Mouse (Mus musculus): Measurements from ENCODE around the gene Dock2.
A peak's percentile ranks its signal among the peaks of the same experiment; 100 is the strongest.
"Not testable (repeated sequence)": the region's sequence is repeated elsewhere in the genome, so short reads cannot be mapped to it uniquely, and the experiment has no call there.

Gene Dock2

DNA sequence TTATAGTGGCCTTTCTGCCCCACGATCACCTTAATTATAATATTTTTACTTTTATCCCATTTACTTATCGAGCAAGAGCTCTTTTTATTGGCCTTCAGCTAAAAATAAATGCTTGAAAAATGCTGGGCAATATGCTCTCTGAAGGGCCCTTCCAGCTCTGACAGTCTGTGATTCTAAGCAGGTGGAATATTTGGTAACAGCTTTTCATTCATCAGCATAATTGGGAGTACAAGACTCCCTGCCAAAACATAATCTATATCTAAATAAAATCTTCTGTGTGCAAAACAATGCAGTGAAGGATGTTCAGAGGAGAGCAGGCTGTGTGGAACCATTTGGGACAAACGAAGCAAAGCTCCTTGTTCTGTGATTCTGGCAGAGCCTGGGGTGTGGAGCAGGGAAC is 492.4 kb downstream of the Dock2 start:
- DNase-seq (ENCODE audit: low spot score in 2 of 2) = no peak

DNA sequence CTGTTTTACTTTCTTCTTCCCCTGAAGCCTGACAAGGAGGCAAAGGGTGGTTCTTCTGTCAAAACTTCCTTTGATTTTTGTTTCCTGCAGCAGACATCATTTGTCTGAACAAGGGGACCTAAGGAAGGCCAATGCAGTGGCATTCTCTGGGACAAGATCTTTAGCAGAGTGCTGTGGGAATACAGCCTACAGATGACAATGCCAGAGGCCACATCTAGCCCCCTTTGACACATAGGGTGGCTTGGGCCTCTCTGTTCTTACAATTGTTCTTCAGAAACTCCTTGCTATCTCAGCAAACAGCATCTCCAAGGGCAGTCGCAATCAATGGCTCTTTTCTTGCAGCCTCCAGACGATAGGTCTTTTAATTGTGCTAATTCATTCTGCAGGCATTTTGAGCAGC is 493.0 kb downstream of the Dock2 start:
- DNase-seq (ENCODE audit: low spot score in 2 of 2) = no peak

DNA sequence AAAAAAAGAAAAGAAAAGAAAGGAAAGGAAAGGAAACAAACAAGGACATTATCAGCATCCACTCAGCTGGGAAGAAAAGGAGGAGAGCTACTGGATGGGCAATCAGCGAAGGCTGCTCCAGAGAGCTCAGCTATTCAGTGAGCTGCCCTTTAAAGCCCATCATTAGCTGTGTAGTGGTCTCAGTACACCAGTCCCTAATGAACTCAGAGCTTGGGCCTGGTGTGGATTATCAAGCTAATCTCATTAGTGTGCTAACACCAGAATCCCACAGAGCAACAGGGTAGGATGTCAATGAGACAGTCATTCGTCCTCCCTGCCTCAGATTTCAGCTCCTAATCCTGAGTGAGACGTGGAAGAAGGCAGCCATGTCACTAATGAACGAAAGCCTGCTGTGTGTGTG is 493.4 kb downstream of the Dock2 start:
- no peak for DNase-seq (ENCODE audit: low spot score in 2 of 2)

DNA sequence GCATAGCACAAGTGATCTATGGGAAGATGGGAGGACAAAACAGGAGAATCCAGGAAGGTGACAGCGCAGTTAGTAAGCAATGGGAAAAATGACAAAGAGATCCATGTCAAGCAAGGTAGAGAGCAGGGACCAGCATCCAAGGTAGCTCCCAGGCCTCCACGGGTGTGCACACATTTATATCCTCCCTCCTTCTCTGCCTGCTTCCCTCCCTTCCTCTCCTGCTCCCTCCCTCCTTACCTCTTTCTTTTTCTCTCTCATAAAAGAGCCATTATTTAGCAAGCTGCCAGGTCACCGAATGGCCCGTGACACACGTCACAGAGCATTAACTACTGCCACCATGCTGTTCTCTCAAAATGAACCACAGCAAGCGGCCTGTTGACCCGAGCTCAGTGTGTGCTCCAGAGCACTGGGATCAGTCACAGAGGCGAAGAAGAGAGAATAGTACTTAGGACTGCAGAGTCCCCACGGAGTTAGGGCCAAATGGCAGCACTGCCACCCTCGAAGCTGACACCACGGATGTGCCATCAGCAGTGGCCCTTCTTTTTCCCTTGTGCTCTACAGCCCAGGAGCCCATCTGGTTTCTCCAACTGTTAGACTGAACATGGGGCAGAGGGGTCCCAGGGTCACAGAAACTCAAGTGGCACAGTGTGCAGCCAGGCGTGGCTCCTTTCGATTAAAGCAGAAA is 499.4 kb downstream of the Dock2 start:
- DNase-seq (ENCODE audit: low spot score in 2 of 2) = no peak

DNA sequence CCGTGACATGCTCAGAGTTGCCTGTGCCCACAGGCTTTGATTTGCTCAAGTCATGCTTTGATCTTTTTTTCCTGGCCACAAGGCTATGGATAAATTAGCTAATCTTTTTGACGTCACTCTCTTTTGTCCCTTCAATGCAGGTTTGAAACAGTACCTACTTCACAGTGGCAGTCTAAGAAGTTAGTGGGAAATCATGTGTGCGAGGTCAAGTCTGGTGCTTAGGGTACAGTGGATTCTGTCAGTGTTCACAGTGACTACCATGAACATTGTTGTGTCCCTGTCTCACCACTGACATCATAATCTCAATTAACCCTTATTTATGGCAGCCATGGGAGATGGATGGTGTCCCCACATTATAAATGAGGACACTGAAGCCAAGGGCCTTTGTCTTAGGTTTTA is 506.6 kb downstream of the Dock2 start:
- DNase-seq (ENCODE audit: low spot score in 2 of 2) = no peak

DNA sequence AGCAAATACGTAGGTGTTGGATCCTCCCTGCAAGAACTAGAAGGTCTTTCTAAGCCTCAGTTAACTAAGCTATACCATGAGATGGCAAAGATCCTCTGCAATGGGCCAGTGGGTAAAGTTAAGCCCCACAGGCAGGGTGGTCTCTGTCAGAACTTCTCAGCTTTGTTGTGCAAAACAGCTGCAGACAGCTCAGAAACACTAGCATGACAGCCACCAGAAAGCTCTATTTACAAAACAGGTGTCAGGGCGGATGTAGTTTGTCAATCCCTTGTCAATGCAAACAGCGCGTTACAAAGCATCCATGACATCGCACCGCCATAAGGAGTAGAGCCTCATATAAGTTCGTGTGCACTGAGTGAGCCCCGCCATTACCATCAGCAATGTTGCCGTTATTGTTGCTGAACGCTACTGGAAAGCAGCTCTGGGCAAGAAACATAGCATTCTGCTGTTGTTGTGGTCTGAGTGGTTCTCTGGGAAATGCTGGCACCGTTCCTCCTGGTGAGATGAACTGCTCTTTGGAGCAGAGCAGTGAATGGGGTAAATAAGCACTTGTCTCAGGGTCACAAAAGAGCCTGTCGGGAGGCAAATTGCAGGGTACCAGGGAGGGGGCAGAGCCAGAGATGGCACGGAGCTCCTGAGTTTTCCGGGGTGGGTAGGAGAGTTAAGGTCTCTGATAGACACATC is 507.2 kb downstream of the Dock2 start:
- no peak for DNase-seq (ENCODE audit: low spot score in 2 of 2)

DNA sequence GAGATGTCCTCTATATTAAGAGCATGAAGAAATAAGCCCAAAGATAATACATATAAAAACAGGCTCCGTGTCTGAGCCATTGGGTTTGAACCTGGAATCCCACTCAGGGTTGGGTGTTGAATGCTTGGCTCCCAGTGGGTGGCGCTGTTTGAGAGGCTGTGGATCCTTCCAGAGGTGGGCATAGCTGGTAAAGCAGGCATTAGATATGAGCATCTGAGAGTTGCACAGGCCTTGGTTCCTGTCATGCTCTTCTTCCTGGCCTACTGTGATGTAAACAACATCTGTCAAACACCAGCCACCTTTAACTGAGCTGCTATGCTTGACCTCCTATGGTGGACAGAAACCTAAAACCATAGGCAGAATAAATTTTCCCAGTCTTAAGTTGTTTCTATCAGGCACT is 507.8 kb downstream of the Dock2 start:
- DNase-seq (ENCODE audit: low spot score in 2 of 2) = no peak

DNA sequence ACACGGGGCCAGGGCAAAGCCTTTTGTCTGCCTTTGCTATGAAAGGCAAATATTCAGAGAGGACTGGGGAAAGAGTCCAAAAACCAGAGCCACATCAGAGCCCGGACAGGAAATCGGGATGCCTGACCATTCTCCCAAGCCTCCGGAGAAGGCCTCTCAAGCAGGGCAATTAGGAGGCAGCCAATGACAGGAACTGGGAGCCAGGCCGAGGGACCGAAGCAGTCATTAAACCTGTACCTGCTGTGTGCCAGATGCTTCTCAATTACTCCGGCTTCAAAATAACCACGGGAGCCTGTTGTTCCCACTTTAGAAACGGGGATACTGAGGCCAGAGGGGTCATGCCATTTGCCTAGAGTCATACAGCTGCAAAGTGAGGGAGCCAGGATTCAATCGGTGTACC is 511.7 kb downstream of the Dock2 start:
- DNase-seq (ENCODE audit: low spot score in 2 of 2) = no peak

DNA sequence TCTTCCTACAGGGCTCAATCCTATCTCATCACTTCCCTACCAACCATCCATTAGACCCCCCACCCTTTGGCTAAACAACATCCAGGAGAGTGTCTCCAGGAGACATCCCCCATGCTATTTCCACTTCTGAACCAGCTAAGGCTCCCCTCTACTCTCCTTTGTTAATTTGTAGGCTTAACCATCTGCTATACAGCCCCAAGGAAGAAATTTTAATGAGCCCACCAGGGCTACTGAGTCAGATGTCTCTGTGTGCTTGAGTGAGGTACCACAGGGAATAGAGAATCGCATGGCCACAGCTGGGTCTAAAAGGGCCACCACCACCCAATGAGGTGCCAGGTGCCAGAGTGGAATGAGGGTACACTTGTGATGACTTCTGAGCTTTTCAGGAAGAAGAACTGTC is 519.6 kb downstream of the Dock2 start:
- DNase-seq (ENCODE audit: low spot score in 2 of 2) = no peak

DNA sequence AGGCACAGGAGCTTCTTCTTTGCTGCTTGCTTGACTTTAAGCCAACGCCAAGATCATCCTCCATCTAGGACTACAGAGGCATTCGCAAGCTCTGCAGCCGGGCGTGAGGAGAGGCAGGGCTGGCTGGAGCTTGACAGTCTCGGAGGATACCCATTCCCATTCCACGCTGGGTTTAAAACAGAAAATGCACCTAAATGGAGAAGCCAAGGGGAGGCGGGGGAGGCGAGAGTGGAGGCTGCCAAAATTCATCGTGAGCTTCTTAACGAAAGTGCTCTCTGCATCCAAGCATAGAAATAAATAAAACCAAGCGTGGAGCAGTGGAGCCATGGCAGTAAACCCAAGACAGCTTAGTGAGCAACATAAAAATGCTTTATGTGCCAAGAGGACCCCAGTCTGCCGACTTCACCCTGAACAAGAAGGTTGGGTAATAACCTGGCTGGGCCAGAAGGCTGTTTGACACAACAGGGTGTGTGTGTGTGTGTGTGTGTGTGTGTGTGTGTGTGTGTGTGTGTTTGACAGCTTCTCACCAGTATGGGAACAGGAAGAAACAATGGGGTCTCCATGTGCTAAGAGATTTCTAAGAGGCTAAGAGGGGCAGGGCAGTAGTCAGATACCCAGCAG is 524.7 kb downstream of the Dock2 start:
- no peak for DNase-seq (ENCODE audit: low spot score in 2 of 2)

DNA sequence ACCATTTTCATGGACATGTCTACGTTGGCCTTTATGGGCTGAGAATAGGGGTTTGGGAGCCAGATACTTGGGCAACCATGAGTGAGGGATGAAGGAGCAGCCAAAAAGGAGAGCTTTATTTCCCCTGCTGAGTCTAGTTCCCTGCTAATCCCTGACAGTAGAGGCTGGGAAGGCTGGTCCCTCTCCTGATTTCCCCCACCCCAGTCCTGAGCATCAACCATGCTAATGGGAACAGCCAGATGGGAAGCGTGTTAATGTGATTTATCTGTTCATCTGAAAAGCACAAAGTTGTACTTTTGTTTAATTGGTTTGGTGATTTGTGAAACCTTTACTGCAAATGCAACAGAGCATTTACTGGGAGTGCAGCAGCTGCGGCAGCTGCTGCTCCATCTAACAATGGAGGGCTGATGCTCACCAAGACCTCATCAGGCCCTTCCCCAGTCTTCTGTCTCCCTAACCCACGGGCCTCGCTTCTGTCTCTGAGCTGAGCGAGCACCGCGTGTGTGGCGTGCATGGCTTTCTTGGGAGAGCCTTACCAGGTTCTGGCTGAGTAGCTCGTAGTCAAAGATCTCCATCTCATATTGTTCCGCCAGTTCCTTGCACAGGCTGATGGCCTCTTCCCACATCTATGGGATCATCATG is 526.0 kb downstream of the Dock2 start:
- DNase-seq (ENCODE audit: low spot score in 2 of 2) = no peak

DNA sequence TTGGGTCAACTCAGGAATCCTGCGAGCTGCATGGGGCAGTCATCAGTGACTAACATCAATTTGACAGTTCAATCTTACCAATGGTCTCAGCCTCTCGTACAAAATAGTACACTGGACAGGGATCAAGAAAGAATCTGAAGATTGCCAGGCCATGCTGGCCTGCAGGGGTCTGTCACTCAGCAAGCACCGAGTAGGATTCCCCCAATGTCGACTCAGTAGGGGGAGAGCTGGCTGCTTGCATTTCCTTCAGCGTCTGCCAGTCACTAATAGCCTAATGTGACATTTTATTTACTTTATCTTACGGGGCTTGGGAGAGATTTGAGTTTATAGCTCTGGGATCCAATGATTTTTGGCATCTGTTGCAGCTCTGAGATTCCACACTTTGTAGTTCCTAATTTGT is 540.7 kb downstream of the Dock2 start:
- no peak for DNase-seq (ENCODE audit: low spot score in 2 of 2)

DNA sequence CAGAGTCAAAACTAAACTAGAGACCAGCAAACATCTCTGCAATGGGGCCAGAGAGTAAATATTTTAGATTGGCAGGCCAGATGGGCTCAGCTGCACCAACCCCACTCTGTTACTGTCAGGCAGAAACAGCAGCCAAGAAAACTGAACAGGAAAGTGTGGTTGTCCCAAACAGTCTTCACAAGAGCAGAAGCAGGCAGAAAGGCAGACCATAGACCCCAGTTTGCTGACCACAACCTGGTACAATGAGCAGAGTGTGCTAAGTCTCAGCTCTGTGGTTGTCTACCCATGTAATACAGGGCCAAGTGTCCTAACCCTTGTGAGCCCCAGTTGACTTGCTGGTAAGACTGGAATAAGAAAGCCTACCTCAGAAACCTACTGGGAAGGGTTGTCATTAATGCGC is 543.4 kb downstream of the Dock2 start:
- DNase-seq (ENCODE audit: low spot score in 2 of 2) = no peak

DNA sequence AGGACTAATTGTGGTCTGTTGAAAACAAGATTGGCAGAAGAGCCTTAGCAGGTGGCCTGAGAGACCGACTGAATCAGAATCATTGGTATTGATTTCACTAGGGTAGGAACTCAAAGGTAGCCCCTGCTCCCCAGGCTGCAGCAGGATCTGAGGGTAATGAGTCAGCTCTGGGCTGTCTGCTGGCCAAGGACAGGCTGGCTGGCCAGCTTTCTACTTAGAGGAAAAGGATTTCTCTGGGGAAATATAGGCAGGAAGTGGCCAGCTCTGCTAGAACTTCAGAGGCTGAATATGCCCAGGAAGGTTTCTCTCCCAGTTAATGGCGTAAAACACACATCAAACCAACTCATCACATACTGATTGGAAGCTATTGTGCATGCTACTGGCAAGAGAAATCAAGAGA is 544.0 kb downstream of the Dock2 start:
- no peak for DNase-seq (ENCODE audit: low spot score in 2 of 2)

DNA sequence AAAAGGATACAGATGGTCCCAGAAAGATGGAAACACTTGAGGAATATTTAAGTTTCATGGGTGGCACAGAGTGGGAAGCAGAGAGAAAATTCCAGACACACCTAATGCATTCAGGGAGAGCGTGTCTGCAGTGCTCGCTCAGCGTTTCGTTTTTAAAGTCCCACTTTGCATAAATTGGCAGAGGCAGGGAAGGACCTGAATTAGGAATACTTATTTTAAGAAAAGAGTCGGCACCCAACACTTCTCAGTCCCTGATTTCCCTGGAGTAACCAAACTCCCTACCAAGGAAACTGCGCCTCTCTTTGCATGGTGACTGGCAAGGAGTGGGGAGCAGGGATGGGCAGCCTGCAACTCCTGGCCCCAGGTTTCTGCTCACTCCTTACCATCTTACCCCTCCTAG is 546.8 kb downstream of the Dock2 start:
- no peak for DNase-seq (ENCODE audit: low spot score in 2 of 2)

DNA sequence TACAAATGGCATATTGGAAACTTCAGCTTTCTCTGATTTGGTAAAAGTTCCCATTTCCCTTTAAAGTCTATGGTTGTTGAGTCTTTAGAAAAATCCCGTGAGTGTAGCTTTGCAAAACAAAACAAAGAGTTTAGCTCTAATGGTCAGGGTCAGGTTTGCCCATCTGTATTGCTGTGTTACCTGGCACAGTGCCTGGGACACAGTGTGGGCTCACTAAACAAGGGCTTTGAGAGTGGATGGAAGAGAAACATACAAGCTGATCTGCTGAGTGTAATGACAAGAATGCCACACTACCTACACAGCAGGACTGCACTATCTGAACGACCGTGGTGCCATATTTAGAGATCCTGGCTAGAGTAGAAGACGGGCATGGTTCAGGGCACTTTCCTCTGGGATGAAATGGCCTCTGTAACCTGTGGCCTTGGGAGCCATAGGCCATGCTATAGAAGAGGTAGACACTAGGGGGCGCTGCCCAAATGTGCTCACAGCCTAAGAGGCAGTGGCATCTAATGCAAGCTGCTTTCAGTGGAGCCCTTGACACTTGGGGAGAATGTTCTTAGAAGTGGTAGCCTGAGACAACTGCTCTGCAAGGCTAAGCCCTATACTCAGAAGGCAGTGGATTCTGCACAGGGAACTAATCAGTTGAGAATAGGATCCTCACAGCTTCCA is 547.5 kb downstream of the Dock2 start:
- DNase-seq (ENCODE audit: low spot score in 2 of 2) = no peak

DNA sequence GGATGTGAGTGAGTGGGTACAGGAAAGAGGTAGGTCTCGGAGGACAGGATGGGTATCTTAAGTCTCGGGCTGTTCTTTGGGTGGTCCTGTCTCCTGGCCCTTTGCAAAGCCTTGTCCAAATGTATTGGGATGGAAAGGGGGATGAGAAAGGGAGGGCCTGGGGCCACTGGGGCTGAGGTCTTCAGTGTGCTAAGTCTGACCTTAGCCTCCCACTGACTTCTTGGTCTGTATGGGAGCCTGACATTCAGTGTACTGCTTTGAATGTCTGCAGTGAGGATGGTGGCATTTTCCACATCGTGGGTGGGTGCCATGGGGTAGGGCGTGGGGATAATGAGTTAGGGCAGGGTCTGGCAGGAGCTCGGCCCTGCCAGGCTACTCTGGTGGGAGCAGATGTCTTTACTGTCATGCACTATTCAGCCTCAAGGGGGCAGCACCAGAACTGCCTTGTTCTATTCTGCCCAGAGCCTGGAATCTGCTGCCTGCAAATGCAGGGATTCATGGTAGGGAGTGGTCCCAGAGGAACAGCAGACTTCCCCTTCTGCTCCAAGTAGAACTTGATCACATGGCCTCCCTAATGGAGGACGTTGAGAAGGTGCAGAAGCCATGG is 554.8 kb downstream of the Dock2 start:
- DNase-seq (ENCODE audit: low spot score in 2 of 2) = peak; percentile 6 to 28

DNA sequence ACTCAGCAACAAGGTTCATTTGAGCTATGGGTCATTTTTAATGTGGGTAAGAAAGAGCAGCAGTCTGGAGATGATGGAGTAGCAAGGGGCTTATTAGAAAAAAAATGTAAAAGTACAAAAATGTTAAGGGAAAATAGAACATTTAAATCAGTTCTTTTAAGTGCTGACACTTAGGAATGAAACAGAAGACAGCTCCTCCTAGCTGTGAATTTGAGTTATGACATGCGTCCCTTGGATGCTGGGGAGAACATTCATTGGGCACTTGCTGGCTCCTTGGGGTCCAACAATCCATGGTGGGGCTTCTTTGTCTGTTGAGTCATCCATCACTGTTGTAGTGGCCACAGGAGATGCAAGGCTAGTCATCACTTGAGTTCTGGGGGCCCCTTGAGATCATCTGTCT is 556.5 kb downstream of the Dock2 start:
- DNase-seq (ENCODE audit: low spot score in 2 of 2) = no peak

DNA sequence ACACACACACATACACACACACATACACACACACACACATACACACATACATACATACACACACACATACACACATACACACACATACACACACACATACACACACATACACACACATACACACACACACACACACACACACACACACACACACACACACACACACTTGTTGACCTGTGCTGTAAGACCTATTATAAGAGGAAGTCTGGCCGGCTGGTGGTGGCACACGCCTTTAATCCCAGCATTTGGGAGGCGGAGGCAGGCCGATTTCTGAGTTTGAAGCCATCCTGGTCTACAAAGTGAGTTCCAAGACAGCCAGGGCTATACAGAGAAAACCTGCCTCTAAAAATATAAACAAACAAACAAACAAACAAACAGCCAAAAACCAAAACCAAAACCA is 563.1 kb downstream of the Dock2 start:
- not testable (repeated sequence) for DNase-seq (ENCODE audit: low spot score in 2 of 2)

DNA sequence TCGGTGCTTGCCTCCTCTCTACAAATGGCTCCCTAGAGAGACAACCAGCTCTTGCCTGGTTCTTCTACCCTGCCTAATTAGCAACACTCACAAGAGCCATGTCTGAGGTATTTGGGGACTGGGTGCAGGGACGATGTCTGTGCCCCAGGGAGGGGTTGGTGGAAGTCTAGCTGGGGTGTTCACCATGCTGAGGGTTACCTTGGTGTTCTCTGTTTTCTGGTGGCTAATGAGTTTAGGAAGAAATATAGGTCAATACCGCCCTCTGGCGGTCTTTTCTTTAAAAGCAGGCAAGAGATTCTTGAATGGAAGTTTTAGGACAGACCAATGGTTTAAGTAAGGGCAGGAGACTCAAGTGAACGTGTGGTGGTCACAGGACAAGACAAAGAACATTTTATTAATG is 570.8 kb downstream of the Dock2 start:
- DNase-seq (ENCODE audit: low spot score in 2 of 2) = peak; percentile 38 to 41

DNA sequence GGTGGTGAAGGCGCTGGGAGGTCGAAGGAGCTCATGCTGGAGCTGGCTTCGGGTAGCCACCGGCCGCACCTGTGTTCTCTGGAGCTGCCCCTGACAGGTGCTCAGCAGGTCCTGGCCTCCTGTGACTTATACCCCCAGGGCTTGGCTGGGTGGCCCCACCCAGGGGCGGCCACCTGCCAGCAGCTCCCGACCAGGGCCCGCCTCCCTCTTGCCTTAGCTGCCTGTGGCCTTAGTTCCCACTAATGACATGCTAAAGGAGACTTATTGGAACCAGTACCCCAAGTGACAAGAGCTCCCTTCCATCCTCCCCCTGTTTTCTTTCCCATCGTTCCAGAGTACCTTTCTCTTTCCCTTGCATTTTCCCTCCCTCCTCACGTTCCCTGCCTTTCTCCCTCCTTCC is 575.7 kb downstream of the Dock2 start, which contains the start of gene Foxi1:
Foxi1 (minus strand) TSS at position 101 of the 400 bp plus-strand sequence.
- DNase-seq (ENCODE audit: low spot score in 2 of 2) = no peak

DNA sequence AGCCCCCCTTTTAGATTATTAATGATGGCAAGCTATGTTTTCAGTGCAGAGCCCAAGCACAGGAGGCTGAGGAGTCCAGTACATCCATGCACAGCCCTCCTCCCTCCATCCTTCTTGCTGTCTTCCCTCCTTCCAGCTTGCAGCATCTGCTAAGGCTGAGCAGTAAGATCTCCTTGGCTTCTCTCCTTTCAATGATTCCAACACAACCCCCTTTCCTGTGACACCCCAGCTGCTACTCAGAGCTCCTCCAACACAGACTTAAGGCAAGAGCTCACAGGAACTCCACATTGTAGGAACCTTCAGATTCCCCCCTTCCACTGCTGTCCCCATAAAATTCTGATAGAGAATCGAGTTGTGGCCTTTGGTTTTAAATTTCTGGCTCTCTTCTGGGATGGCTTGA is 580.9 kb downstream of the Dock2 start:
- DNase-seq (ENCODE audit: low spot score in 2 of 2) = no peak
